Mouse (Mus musculus): ENCODE results near the gene Raf1. TPM values are rescaled to one million over a fixed set of nuclear protein-coding genes. Genes with fewer than 3 reads are reported as not detected.
"Not testable (repeated sequence)": the region's sequence is repeated elsewhere in the genome, so short reads cannot be mapped to it uniquely, and the experiment has no call there.

Raf1 gene
- polyA plus RNA-seq, 1 experiment from 2014 or later: 53.2 TPM

DNA sequence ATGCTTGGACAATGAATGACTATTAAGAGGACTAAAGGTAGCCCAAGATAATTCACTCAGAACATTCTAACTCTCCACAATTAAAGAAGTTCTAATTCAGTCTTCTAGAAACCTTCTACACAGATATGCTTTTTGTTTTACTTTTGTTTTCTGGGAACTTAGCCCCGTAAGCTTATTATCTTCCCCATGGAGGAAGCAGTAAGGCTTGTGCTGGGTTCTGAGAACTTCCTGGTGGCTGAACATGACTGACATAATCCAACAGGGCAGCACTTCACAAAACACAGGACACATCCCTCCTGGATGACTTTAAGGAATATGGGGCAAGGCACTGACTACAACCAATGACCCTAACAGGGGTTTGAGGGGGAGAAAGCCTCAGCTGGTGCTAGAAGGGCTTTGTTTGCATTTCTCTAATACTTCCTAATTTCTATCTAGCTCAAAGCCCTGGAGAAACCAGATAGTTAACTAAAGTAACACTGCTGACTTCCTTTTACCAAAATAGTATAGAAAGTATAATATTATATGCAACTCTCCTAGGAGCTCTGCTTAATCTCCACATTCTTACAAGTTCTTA is 26.6 kb downstream of the Raf1 start:
- peaks cover 3% of the 10 kb centered on the region; the same call in 1 of the 2 replicates for H3K36me3 ChIP-seq
- ATAC-seq: no peak
- peak overlapping the region; percentile 54 for H3K4me2 ChIP-seq
- H3K4me3 ChIP-seq: no peak overlapping the region
- H3K4me1 ChIP-seq: peaks cover 67% of the 10 kb centered on the region
- no peaks in the 10 kb centered on the region for H3K27me3 ChIP-seq (replicated peaks)
- no peaks in the 10 kb centered on the region for H3K9me3 ChIP-seq (replicated peaks)
- 0 out of 2 replicates have a peak overlapping the region, but pooled peaks have one; percentile 19 for H3K9ac ChIP-seq
- 23% methylated on average over 1 of the region's 1 CpGs for WGBS (ENCODE audit: insufficient replicate concordance)
- H3K27ac ChIP-seq: peak overlapping the region; percentile 77; the same call in 1 of the 2 replicates

GRCm38 (mm10) chr6:115643315-115643714 is 33.1 kb downstream of the Raf1 start:
- H3K27ac ChIP-seq: no peak overlapping the region
- ATAC-seq: no peak
- no peak overlapping the region for H3K9ac ChIP-seq
- H3K27me3 ChIP-seq (replicated peaks): no peaks in the 10 kb centered on the region
- H3K4me3 ChIP-seq: no peak overlapping the region
- peaks cover 7% of the 10 kb centered on the region for H3K4me1 ChIP-seq
- H3K9me3 ChIP-seq (replicated peaks): no peaks in the 10 kb centered on the region
- 81% methylated on average over 1 of the region's 1 CpGs for WGBS (ENCODE audit: insufficient replicate concordance)
- H3K4me2 ChIP-seq: no peak overlapping the region
- peaks cover 45% of the 10 kb centered on the region for H3K36me3 ChIP-seq

GRCm38 (mm10) chr6:115638188-115638587 is 38.2 kb downstream of the Raf1 start:
- not testable (repeated sequence) for H3K27me3 ChIP-seq (replicated peaks); H3K4me1 ChIP-seq; H3K9ac ChIP-seq; H3K4me3 ChIP-seq; H3K27ac ChIP-seq; H3K4me2 ChIP-seq; ATAC-seq; H3K9me3 ChIP-seq (replicated peaks)
- WGBS (ENCODE audit: insufficient replicate concordance): 82% methylated on average over 7 of the region's 7 CpGs
- H3K36me3 ChIP-seq: peaks cover 82% of the 10 kb centered on the region

DNA sequence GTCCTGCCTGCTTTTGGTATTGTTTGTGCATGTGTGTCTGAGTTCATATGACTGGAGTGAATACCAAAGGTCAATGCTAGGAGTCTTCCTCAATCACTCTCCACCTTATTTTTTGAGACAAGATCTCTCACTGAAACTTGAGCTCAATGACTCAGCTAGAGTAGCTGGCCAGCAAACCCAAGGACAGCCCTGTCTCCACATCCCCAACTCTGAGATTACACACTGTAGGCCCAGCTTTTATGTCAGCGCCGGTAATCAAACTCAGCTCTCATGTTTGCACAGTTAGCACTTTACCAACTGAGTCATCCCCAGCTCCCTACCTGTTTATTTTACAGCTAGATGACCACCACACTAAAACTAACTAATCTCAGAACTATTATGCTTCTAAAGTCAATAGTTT is 42.4 kb downstream of the Raf1 start:
- H3K27me3 ChIP-seq (replicated peaks): no peaks in the 10 kb centered on the region
- WGBS (ENCODE audit: insufficient replicate concordance): 82% methylated on average over 2 of the region's 2 CpGs
- H3K9ac ChIP-seq: no peak overlapping the region
- H3K9me3 ChIP-seq (replicated peaks): no peaks in the 10 kb centered on the region
- H3K4me1 ChIP-seq: no peaks in the 10 kb centered on the region
- no peak overlapping the region for H3K4me3 ChIP-seq
- no peak overlapping the region for H3K27ac ChIP-seq
- ATAC-seq: no peak
- no peak overlapping the region for H3K4me2 ChIP-seq
- H3K36me3 ChIP-seq: peaks cover 91% of the 10 kb centered on the region

DNA sequence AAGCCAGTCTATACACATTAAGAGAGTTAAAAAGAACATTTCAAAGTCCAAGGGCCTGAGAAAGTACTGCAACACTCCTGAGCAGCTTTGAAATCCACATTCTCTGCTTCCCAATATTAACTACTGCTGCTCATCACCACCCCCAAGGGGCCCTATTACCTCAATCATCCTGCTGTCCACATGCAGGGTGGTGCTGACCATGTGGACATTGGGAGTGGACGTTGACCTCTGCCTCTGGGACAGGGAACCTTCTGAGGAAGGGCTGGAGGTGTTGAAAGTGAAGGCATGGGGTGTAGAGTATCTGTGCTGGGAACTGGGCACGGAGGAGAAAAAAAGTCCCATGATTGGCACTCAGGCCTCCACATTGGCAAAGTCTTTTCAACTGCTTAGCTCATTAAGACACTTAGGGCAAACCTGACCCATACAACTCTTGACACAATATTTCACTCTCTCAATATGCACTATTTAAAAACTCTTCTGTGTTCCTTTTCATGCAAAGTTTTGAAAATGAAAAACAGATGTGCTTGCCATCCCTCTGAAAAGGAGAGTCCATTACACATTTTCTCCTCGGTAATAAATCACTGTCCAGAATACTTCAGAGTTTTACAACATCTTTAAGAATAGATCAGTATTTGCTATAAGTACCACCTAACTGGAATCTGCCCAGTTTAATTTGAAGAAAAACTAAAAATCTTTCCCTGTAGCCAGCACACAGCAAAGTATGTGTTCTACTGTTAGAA is 45.2 kb downstream of the Raf1 start:
- Histone ChIP-seq H3K27ac (no peak overlapping the region), H3K36me3 (peaks cover 92% of the 10 kb centered on the region), H3K9me3 (replicated peaks) (no peaks in the 10 kb centered on the region), H3K4me2 (no peak overlapping the region), H3K4me3 (no peak overlapping the region), H3K4me1 (no peaks in the 10 kb centered on the region), H3K9ac (no peak overlapping the region), H3K27me3 (replicated peaks) (no peaks in the 10 kb centered on the region)
- WGBS (ENCODE audit: insufficient replicate concordance): 77% methylated on average over 3 of the region's 3 CpGs
- ATAC-seq: no peak

DNA sequence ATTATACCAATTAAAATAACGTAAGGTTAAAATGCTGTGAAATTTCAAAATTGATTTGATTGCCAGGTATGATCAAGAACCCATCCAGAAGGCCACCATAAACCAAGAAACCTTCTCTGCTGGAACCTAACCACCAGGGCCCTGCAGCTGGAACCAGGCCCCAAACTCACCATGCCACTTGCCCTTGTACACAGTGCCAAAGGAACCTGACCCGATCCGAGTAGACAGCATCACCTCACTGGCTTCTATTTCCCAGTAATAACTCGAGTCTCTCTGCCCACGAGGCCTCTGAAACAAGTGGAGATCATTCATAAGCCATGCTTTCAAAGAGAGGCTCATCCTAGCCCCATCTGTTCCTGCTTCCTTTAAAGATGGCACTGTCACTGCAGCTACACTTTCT is 50.3 kb downstream of the Raf1 start:
- Histone ChIP-seq H3K9me3 (replicated peaks) (no peaks in the 10 kb centered on the region), H3K4me2 (no peak overlapping the region), H3K27me3 (replicated peaks) (no peaks in the 10 kb centered on the region), H3K4me3 (no peak overlapping the region), H3K27ac (no peak overlapping the region), H3K9ac (no peak overlapping the region), H3K4me1 (no peaks in the 10 kb centered on the region), H3K36me3 (peaks cover 97% of the 10 kb centered on the region)
- 78% methylated on average over 5 of the region's 5 CpGs for WGBS (ENCODE audit: insufficient replicate concordance)
- ATAC-seq: no peak

GRCm38 (mm10) chr6:115620942-115621341 is 55.5 kb downstream of the Raf1 start:
- 86% methylated on average over 1 of the region's 1 CpGs for WGBS (ENCODE audit: insufficient replicate concordance)
- Histone ChIP-seq H3K4me1 (no peaks in the 10 kb centered on the region), H3K4me3 (no peak overlapping the region), H3K27ac (no peak overlapping the region), H3K27me3 (replicated peaks) (no peaks in the 10 kb centered on the region), H3K9me3 (replicated peaks) (no peaks in the 10 kb centered on the region), H3K9ac (no peak overlapping the region), H3K36me3 (peaks cover 100% of the 10 kb centered on the region), H3K4me2 (no peak overlapping the region)
- ATAC-seq: no peak

GRCm38 (mm10) chr6:115619818-115620217 is 56.6 kb downstream of the Raf1 start:
- Histone ChIP-seq H3K36me3 (peaks cover 100% of the 10 kb centered on the region), H3K9me3 (replicated peaks) (no peaks in the 10 kb centered on the region), H3K27ac (peak overlapping the region; percentile 37; the same call in 1 of the 2 replicates), H3K4me3 (no peak overlapping the region), H3K9ac (no peak overlapping the region), H3K27me3 (replicated peaks) (no peaks in the 10 kb centered on the region), H3K4me1 (no peaks in the 10 kb centered on the region), H3K4me2 (no peak overlapping the region)
- 61% methylated on average over 10 of the region's 10 CpGs for WGBS (ENCODE audit: insufficient replicate concordance)
- ATAC-seq: 0 out of 2 replicates have a peak, but pooled peaks have one; percentile 33

DNA sequence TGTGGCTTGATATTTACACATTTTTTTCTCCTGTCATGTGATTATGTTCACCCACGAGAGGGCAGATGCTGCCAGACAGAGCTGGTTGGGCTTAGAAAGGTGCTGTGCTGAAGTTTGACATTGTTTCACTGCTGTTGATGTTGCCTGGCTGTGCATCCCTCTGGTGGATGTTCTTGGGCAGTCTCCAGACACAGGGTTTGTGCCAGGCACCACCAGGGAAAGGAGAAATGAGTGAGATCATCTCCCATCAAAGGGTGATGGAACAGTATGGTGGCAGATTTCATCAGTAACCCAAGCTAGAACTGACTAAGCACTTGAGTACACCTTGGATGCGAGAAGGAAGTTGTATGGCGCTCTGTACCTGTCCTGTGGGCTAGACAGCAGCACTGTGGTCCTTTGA is 60.5 kb downstream of the Raf1 start:
- ATAC-seq: no peak
- peaks cover 100% of the 10 kb centered on the region for H3K36me3 ChIP-seq

GRCm38 (mm10) chr6:115613793-115614192 is 62.6 kb downstream of the Raf1 start:
- Histone ChIP-seq H3K4me2 (no peak overlapping the region), H3K36me3 (peaks cover 95% of the 10 kb centered on the region), H3K9ac (no peak overlapping the region), H3K27me3 (replicated peaks) (no peaks in the 10 kb centered on the region), H3K9me3 (replicated peaks) (no peaks in the 10 kb centered on the region), H3K4me3 (no peak overlapping the region), H3K27ac (no peak overlapping the region), H3K4me1 (no peaks in the 10 kb centered on the region)
- no peak for ATAC-seq

More for the DNA sequence above, 60.5 kb downstream of the Raf1 start:
- no peak overlapping the region for H3K4me2 ChIP-seq
- 74% methylated on average over 3 of the region's 3 CpGs for WGBS (ENCODE audit: insufficient replicate concordance)
- H3K9ac ChIP-seq: no peak overlapping the region
- no peaks in the 10 kb centered on the region for H3K4me1 ChIP-seq
- H3K27me3 ChIP-seq (replicated peaks): no peaks in the 10 kb centered on the region
- H3K27ac ChIP-seq: no peak overlapping the region
- H3K4me3 ChIP-seq: no peak overlapping the region
- H3K9me3 ChIP-seq (replicated peaks): no peaks in the 10 kb centered on the region

- Histone ChIP-seq H3K27ac (no peak overlapping the region), H3K27me3 (replicated peaks) (no peaks in the 10 kb centered on the region), H3K4me3 (no peak overlapping the region), H3K9ac (no peak overlapping the region), H3K9me3 (replicated peaks) (no peaks in the 10 kb centered on the region), H3K4me2 (no peak overlapping the region), H3K36me3 (peaks cover 74% of the 10 kb centered on the region), H3K4me1 (0 out of 2 replicates have a peak, but pooled peaks cover 4% of the 10 kb centered on the region)
- 79% methylated on average over 5 of the region's 5 CpGs for WGBS (ENCODE audit: insufficient replicate concordance)
- no peak for ATAC-seq
Observed at GRCm38 (mm10) chr6:115610301-115610700, 66.1 kb downstream of the Raf1 start.

DNA sequence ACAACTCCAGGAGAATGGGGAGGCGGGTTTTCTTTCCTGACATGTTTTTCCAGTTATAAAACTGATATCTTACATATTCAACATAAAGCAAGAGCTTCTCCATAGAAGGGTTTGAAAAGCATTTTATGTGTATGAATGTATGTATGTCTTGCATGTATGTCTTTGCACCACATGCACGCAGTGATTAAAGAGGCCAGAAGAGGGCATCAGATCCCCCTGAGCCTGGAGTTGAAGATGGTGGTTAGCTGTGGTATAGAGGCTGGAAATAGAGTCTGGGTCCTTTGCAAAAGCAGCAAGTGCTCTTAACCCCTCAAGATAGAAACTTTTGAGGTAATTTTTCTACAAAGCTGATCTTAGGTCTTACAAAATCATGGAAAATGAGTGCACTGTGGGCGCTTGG is 67.3 kb downstream of the Raf1 start:
- Histone ChIP-seq H3K27ac (no peak overlapping the region), H3K9me3 (replicated peaks) (no peaks in the 10 kb centered on the region), H3K4me2 (no peak overlapping the region), H3K36me3 (peaks cover 65% of the 10 kb centered on the region), H3K9ac (no peak overlapping the region), H3K27me3 (replicated peaks) (no peaks in the 10 kb centered on the region), H3K4me3 (no peak overlapping the region), H3K4me1 (0 out of 2 replicates have a peak, but pooled peaks cover 4% of the 10 kb centered on the region)
- WGBS (ENCODE audit: insufficient replicate concordance): 52% methylated on average over 3 of the region's 3 CpGs
- ATAC-seq: no peak
